Mouse (Mus musculus) olfactory bulb, adult 2 months (tissue): Measurements from ENCODE around the gene Brpf3.

Experiments used
- CTCF ChIP-seq: fragments of 200-500 bp; IDR thresholded peaks from 2 replicates; pipeline ENCODE4 v1.5.1; 2012; ENCODE audit warnings: low read depth, mild to moderate bottlenecking, low read length, moderate library complexity; ENCODE audit not compliant: insufficient read depth
- POLR2A ChIP-seq: fragments of 200-500 bp; IDR thresholded peaks from 2 replicates; pipeline ENCODE4 v1.6.1; 2012; ENCODE audit warnings: mild to moderate bottlenecking, low read depth, low read length, moderate library complexity; ENCODE audit not compliant: insufficient read depth

DNA sequence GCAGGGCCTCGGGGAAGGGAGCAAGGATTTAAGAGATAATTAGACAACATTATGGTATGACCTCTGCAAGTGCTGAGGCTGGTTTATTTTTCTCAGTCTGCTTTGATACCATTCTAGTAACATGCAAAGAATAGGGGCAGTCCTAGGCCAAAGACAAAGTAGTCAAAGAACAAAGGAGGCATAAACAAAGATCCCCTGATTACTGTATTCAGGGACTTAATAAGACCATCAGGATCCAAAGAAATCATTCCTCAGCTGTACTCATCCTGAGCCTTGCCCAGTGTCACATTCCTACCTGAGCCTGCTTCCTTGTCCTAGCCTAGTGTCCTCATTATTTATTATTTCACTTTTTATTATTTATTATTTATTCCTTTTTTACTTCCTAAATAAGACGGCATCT, 19.3 kb downstream of the Brpf3 start:
- TF ChIP-seq CTCF (no peak), POLR2A (no peak)
